Mouse (Mus musculus) brain, embryonic 14.5 days (tissue): ENCODE measurements around the gene Tulp1.

Experiments used
- CTCF ChIP-seq: fragments of 200-500 bp; IDR thresholded peaks from 2 replicates; pipeline ENCODE4 v1.5.1; 2012; ENCODE audit warnings: inconsistent platforms, mild to moderate bottlenecking, moderate library complexity, borderline replicate concordance; ENCODE audit not compliant: insufficient read depth, insufficient read length; ENCODE audit errors: extremely low read depth
- POLR2A ChIP-seq: fragments of 200-500 bp; IDR thresholded peaks from 2 replicates; pipeline ENCODE4 v1.6.1; 2012; ENCODE audit warnings: mild to moderate bottlenecking, inconsistent platforms, borderline replicate concordance; ENCODE audit not compliant: poor library complexity, insufficient read depth, insufficient read length, severe bottlenecking; ENCODE audit errors: extremely low read depth

DNA sequence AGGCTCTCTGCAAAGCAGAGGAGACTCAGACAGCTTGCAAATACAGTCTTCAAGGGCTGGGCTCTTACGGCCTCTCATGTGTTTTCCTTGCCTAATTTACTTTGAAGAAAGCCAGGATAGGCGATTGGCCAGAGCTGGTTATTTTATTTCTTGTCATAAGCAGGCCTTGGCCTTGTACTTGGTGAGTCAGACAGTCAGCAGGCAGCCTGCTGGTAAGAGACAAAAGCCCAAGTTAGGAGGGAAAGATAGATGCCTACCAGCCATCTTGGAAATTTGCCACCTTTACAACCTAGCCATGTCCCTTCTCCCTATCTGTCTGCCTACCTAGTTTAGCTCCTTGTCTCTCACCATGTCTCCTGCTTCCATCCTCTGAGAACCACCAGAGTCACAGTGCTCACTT is 6.3 kb upstream of the Tulp1 start:
- TF ChIP-seq POLR2A, result no peak
- TF ChIP-seq CTCF, result no peak
